Comparison of ENCODE assay signal across 9 mouse cellular contexts in genomic region chr9:113441770-113442411, GRCm38 (mm10).
DNase-seq lines count a peak whose midpoint lies in the region; ATAC-seq and TF ChIP-seq lines count a peak whose summit lies in the region.
"Had no signal": no experiment of that assay in that cellular context is flagged by ENCODE, and none has a peak within 500 bp of the region (broad histone marks: within the 10 kb centered on the region; RNA-seq: fewer than 3 reads in every experiment).

No protein-coding gene starts in this region.

- DNase-seq in spleen, postnatal 10 days (ENCODE audit: low spot score in 2 of 2) = peak; percentile 5 to 55
- no peak for DNase-seq in spleen, adult 12 weeks (ENCODE audit: low spot score)
- DNase-seq in limb, embryonic 14.5 days (ENCODE audit: low spot score) = peak; percentile 81

- no peaks in the 10 kb centered on the region for H3K36me3 ChIP-seq in embryonic facial prominence, embryonic 13.5 days
- H3K36me3 ChIP-seq in heart, embryonic 11.5 days (ENCODE audit: control insufficient read depth, insufficient read depth, low read length) = no peaks in the 10 kb centered on the region
- no peaks in the 10 kb centered on the region for H3K36me3 ChIP-seq in kidney, embryonic 15.5 days
- H3K36me3 ChIP-seq in limb, embryonic 14.5 days (ENCODE audit: control insufficient read depth, insufficient read depth, low read length) = no peaks in the 10 kb centered on the region
- H3K36me3 ChIP-seq in midbrain, embryonic 15.5 days (replicated peaks) = no peaks in the 10 kb centered on the region
- H3K36me3 ChIP-seq in stomach, embryonic 16.5 days (ENCODE audit: control insufficient read depth, insufficient read depth, low read length) = no peaks in the 10 kb centered on the region
- H3K36me3 ChIP-seq: G1E had no signal

- no peak overlapping the region for H3K27ac ChIP-seq in embryonic facial prominence, embryonic 13.5 days
- no peak overlapping the region for H3K27ac ChIP-seq in heart, embryonic 11.5 days (ENCODE audit: low read depth, low read length)
- no peak overlapping the region for H3K27ac ChIP-seq in kidney, embryonic 15.5 days
- no peak overlapping the region for H3K27ac ChIP-seq in limb, embryonic 14.5 days (replicated peaks; ENCODE audit: low read depth, low read length)
- H3K27ac ChIP-seq in midbrain, embryonic 15.5 days = no peak overlapping the region
- H3K27ac ChIP-seq in stomach, embryonic 16.5 days (ENCODE audit: low read length) = no peak overlapping the region

- peak overlapping the region; percentile 60 for H3K4me2 ChIP-seq in embryonic facial prominence, embryonic 13.5 days
- H3K4me2 ChIP-seq in heart, embryonic 11.5 days = peak overlapping the region; percentile 64
- peak overlapping the region; percentile 64 for H3K4me2 ChIP-seq in kidney, embryonic 15.5 days
- H3K4me2 ChIP-seq in limb, embryonic 14.5 days (replicated peaks; ENCODE audit: low read depth, low read length, severe bottlenecking) = peak overlapping the region; percentile 47
- peak overlapping the region; percentile 47 for H3K4me2 ChIP-seq in midbrain, embryonic 15.5 days
- H3K4me2 ChIP-seq in stomach, embryonic 16.5 days (ENCODE audit: low read depth, low read length) = peak overlapping the region; percentile 51

- ATAC-seq in embryonic facial prominence, embryonic 13.5 days (ENCODE audit: insufficient number of reproducible peaks, insufficient read depth, low FRiP score, low TSS enrichment, low read depth) = no peak
- 0 out of 2 replicates have a peak, but pooled peaks have one; percentile 41 for ATAC-seq in heart, embryonic 11.5 days (replicated peaks; ENCODE audit: insufficient number of reproducible peaks, low FRiP score, low TSS enrichment)
- peak; percentile 68; the same call in 1 of the 2 replicates for ATAC-seq in kidney, embryonic 15.5 days (replicated peaks; ENCODE audit: low FRiP score)
- ATAC-seq in limb, embryonic 14.5 days (ENCODE audit: low FRiP score, low read depth) = peak; percentile 77; the same call in 1 of the 2 replicates
- ATAC-seq in midbrain, embryonic 15.5 days (replicated peaks) = peak; percentile 71; the same call in 1 of the 2 replicates
- ATAC-seq in stomach, embryonic 16.5 days (ENCODE audit: insufficient read depth, low FRiP score) = peak; percentile 56; the same call in 1 of the 2 replicates

- WGBS in embryonic facial prominence, embryonic 13.5 days = 4% methylated on average over 21 of the region's 21 CpGs
- 8% methylated on average over 21 of the region's 21 CpGs for WGBS in heart, embryonic 11.5 days (ENCODE audit: insufficient replicate concordance)
- WGBS in kidney, embryonic 15.5 days = 8% methylated on average over 21 of the region's 21 CpGs
- WGBS in limb, embryonic 14.5 days = 6% methylated on average over 20 of the region's 21 CpGs
- 9% methylated on average over 21 of the region's 21 CpGs for WGBS in midbrain, embryonic 15.5 days
- 7% methylated on average over 21 of the region's 21 CpGs for WGBS in stomach, embryonic 16.5 days

- H3K4me1 ChIP-seq in embryonic facial prominence, embryonic 13.5 days = no peaks in the 10 kb centered on the region
- H3K4me1 ChIP-seq in heart, embryonic 11.5 days (ENCODE audit: control insufficient read depth, insufficient read depth, low read length) = no peaks in the 10 kb centered on the region
- H3K4me1 ChIP-seq in kidney, embryonic 15.5 days = 0 out of 2 replicates have a peak, but pooled peaks cover 2% of the 10 kb centered on the region
- H3K4me1 ChIP-seq in limb, embryonic 14.5 days (ENCODE audit: control insufficient read depth, insufficient read depth, low read length) = peaks cover 13% of the 10 kb centered on the region; the same call in 1 of the 2 replicates
- peaks cover 13% of the 10 kb centered on the region for H3K4me1 ChIP-seq in midbrain, embryonic 15.5 days
- no peaks in the 10 kb centered on the region for H3K4me1 ChIP-seq in stomach, embryonic 16.5 days (ENCODE audit: control insufficient read depth, insufficient read depth, low read length)

- peaks cover 13% of the 10 kb centered on the region for H3K27me3 ChIP-seq in embryonic facial prominence, embryonic 13.5 days
- H3K27me3 ChIP-seq in heart, embryonic 11.5 days (ENCODE audit: control insufficient read depth, insufficient read depth, low read length) = no peaks in the 10 kb centered on the region
- 0 out of 2 replicates have a peak, but pooled peaks cover 9% of the 10 kb centered on the region for H3K27me3 ChIP-seq in kidney, embryonic 15.5 days
- no peaks in the 10 kb centered on the region for H3K27me3 ChIP-seq in limb, embryonic 14.5 days (ENCODE audit: control insufficient read depth, insufficient read depth, low read length)
- no peaks in the 10 kb centered on the region for H3K27me3 ChIP-seq in midbrain, embryonic 15.5 days (replicated peaks)
- no peaks in the 10 kb centered on the region for H3K27me3 ChIP-seq in stomach, embryonic 16.5 days (ENCODE audit: control insufficient read depth, insufficient read depth, low read length)

- peak overlapping the region; percentile 60; the same call in 1 of the 2 replicates for H3K9ac ChIP-seq in embryonic facial prominence, embryonic 13.5 days
- H3K9ac ChIP-seq in heart, embryonic 11.5 days (ENCODE audit: low read depth, low read length) = no peak overlapping the region; the same call in 1 of the 2 replicates
- no peak overlapping the region; the same call in 1 of the 2 replicates for H3K9ac ChIP-seq in kidney, embryonic 15.5 days
- peak overlapping the region; percentile 31; the same call in 1 of the 2 replicates for H3K9ac ChIP-seq in limb, embryonic 14.5 days (ENCODE audit: low read depth, low read length, severe bottlenecking)
- H3K9ac ChIP-seq in midbrain, embryonic 15.5 days = no peak overlapping the region
- peak overlapping the region; percentile 38 for H3K9ac ChIP-seq in stomach, embryonic 16.5 days (ENCODE audit: low read length)

- no peak for TF ChIP-seq POLR2A in limb, embryonic 14.5 days (IDR thresholded peaks at IDR 0.05; ENCODE audit: borderline replicate concordance, extremely low read depth, insufficient read depth, insufficient read length)

- H3K4me3 ChIP-seq in embryonic facial prominence, embryonic 13.5 days = peak overlapping the region; percentile 40
- H3K4me3 ChIP-seq in heart, embryonic 11.5 days (ENCODE audit: low read depth, low read length) = peak overlapping the region; percentile 38; the same call in 1 of the 2 replicates
- H3K4me3 ChIP-seq in kidney, embryonic 15.5 days (replicated peaks) = peak overlapping the region; percentile 45
- H3K4me3 ChIP-seq in limb, embryonic 14.5 days (replicated peaks; ENCODE audit: low read length) = peak overlapping the region; percentile 25
- H3K4me3 ChIP-seq in midbrain, embryonic 15.5 days = peak overlapping the region; percentile 30
- peak overlapping the region; percentile 40 for H3K4me3 ChIP-seq in stomach, embryonic 16.5 days (replicated peaks; ENCODE audit: low read length)

- H3K9me3 ChIP-seq in embryonic facial prominence, embryonic 13.5 days = no peaks in the 10 kb centered on the region
- H3K9me3 ChIP-seq in heart, embryonic 11.5 days (replicated peaks; ENCODE audit: control insufficient read depth, low read length) = no peaks in the 10 kb centered on the region
- no peaks in the 10 kb centered on the region for H3K9me3 ChIP-seq in kidney, embryonic 15.5 days (replicated peaks)
- no peaks in the 10 kb centered on the region for H3K9me3 ChIP-seq in limb, embryonic 14.5 days (ENCODE audit: control insufficient read depth, low read length)
- H3K9me3 ChIP-seq in midbrain, embryonic 15.5 days = no peaks in the 10 kb centered on the region
- no peaks in the 10 kb centered on the region for H3K9me3 ChIP-seq in stomach, embryonic 16.5 days (replicated peaks; ENCODE audit: control insufficient read depth, low read length)

Comparison
In these comparisons a context has a peak if more than half of its experiments do, and no peak if none do; other contexts are left out.
1. H3K9ac ChIP-seq: peak in embryonic facial prominence, embryonic 13.5 days (single experiment), limb, embryonic 14.5 days (single experiment) and stomach, embryonic 16.5 days (single experiment); none in heart, embryonic 11.5 days (single experiment), kidney, embryonic 15.5 days (single experiment) and midbrain, embryonic 15.5 days (single experiment).
2. Peak in every context shown above with its lines, with median percentiles within 50 percentile points of each other: H3K4me2 ChIP-seq and H3K4me3 ChIP-seq.